Mouse (Mus musculus): ENCODE measurements around the gene Vmp1. TPM values are rescaled to one million over a fixed set of nuclear protein-coding genes. Genes with fewer than 3 reads are reported as not detected.

Vmp1 gene
- polyA plus RNA-seq, 1 experiment: 1.3 TPM

DNA sequence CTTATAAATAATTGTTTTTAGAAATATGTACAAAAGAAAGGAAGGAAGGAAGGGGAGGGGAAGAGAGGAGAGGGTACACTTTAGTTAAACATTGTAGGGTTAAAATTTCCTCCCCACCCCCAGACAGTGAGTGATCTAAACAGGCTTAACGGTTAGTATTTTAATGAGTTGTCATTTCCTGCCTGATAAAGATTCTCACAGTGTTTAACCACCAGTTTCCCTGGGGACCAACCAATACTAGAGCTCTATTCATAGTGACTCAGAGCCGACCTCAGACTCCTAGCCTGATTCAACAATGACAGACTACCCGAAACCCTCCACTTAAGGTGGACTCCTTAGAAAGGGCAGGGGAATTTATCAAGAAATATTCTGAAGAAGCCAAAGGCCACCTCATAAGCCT is 90.6 kb downstream of the Vmp1 start:
- peaks cover 37% of the 10 kb centered on the region for H3K4me1 ChIP-seq (ENCODE audit: control insufficient read depth)
- H3K36me3 ChIP-seq (ENCODE audit: control insufficient read depth): peaks cover 66% of the 10 kb centered on the region
- no peaks in the 10 kb centered on the region for H3K27me3 ChIP-seq (ENCODE audit: control insufficient read depth)
- no peak overlapping the region for H3K4me3 ChIP-seq (replicated peaks)
- no peaks in the 10 kb centered on the region for H3K9me3 ChIP-seq (ENCODE audit: control insufficient read depth, low read length)
- no peak for TF ChIP-seq TAL1 (IDR thresholded peaks at IDR 0.05; ENCODE audit: low read length)
- no peak for TF ChIP-seq GATA1 (IDR thresholded peaks at IDR 0.05; ENCODE audit: low read length)

- TF ChIP-seq GATA1 (IDR thresholded peaks at IDR 0.05; ENCODE audit: low read length) (no peak), TAL1 (IDR thresholded peaks at IDR 0.05; ENCODE audit: low read length) (no peak)
- peaks cover 64% of the 10 kb centered on the region for H3K36me3 ChIP-seq (ENCODE audit: control insufficient read depth)
- H3K4me1 ChIP-seq (ENCODE audit: control insufficient read depth): peaks cover 46% of the 10 kb centered on the region
- no peak overlapping the region for H3K4me3 ChIP-seq (replicated peaks)
- H3K9me3 ChIP-seq (ENCODE audit: control insufficient read depth, low read length): no peaks in the 10 kb centered on the region
- no peaks in the 10 kb centered on the region for H3K27me3 ChIP-seq (ENCODE audit: control insufficient read depth)
These were observed 91.6 kb downstream of the Vmp1 start for GRCm38 (mm10) chr11:86591931-86592616.

- no peak for TF ChIP-seq TAL1 (IDR thresholded peaks at IDR 0.05; ENCODE audit: low read length)
- no peak for TF ChIP-seq GATA1 (IDR thresholded peaks at IDR 0.05; ENCODE audit: low read length)
- Histone ChIP-seq H3K4me3 (replicated peaks) (no peak overlapping the region), H3K27me3 (ENCODE audit: control insufficient read depth) (no peaks in the 10 kb centered on the region), H3K36me3 (ENCODE audit: control insufficient read depth) (peaks cover 59% of the 10 kb centered on the region), H3K9me3 (ENCODE audit: control insufficient read depth, low read length) (no peaks in the 10 kb centered on the region), H3K4me1 (ENCODE audit: control insufficient read depth) (peaks cover 53% of the 10 kb centered on the region)
These were observed 92.3 kb downstream of the Vmp1 start for GRCm38 (mm10) chr11:86591301-86591845.

DNA sequence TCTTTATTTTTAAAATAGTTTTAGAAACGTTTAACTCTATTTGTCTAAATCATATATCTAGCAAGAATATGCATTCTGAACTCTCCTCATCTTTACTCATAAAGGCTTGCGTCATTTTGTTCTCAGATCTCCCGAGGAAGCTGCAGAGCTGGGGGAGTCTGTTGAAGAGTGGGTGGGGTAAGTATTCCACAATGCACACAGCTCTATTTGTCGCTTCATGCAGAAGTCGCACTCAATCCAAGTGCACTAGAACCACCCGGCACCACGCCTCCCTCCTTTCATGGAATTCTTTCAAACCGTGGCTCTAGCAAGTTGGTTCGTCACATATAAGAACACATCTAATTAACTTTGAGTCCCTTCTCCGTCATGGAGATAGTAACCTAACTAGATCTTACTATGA is 93.1 kb downstream of the Vmp1 start:
- no peaks in the 10 kb centered on the region for H3K27me3 ChIP-seq (ENCODE audit: control insufficient read depth)
- TF ChIP-seq TAL1 (IDR thresholded peaks at IDR 0.05; ENCODE audit: low read length) (no peak), GATA1 (IDR thresholded peaks at IDR 0.05; ENCODE audit: low read length) (no peak)
- no peaks in the 10 kb centered on the region for H3K9me3 ChIP-seq (ENCODE audit: control insufficient read depth, low read length)
- H3K36me3 ChIP-seq (ENCODE audit: control insufficient read depth): peaks cover 57% of the 10 kb centered on the region
- H3K4me1 ChIP-seq (ENCODE audit: control insufficient read depth): peaks cover 59% of the 10 kb centered on the region
- no peak overlapping the region for H3K4me3 ChIP-seq (replicated peaks)

DNA sequence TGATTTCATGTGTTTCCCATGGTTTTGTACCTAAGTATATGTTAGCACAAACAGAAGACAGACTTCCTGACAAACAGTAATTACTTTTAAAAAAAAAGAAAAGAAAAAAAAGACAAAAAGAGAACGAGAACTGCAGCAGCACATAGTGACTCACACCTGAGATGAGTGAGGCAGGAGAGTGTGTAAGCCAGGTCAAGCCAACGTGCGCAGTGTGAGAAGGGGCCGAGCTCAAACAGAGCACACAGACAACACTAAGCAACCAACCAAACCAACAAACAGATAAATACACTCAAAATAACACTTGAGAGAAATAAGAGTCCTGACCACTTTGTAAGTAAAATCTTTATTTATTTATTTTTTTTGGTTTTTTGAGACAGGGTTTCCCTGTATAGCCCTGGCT is 93.6 kb downstream of the Vmp1 start:
- Histone ChIP-seq H3K36me3 (ENCODE audit: control insufficient read depth) (peaks cover 58% of the 10 kb centered on the region), H3K4me1 (ENCODE audit: control insufficient read depth) (peaks cover 63% of the 10 kb centered on the region)
- no peak for TF ChIP-seq GATA1 (IDR thresholded peaks at IDR 0.05; ENCODE audit: low read length)
- no peak for TF ChIP-seq TAL1 (IDR thresholded peaks at IDR 0.05; ENCODE audit: low read length)

GRCm38 (mm10) chr11:86588583-86589298 is 94.9 kb downstream of the Vmp1 start:
- H3K9me3 ChIP-seq (ENCODE audit: control insufficient read depth, low read length): no peaks in the 10 kb centered on the region
- H3K36me3 ChIP-seq (ENCODE audit: control insufficient read depth): peaks cover 61% of the 10 kb centered on the region
- TF ChIP-seq GATA1 (IDR thresholded peaks at IDR 0.05; ENCODE audit: low read length): no peak
- TF ChIP-seq TAL1 (IDR thresholded peaks at IDR 0.05; ENCODE audit: low read length): no peak
- H3K27me3 ChIP-seq (ENCODE audit: control insufficient read depth): no peaks in the 10 kb centered on the region
- peaks cover 63% of the 10 kb centered on the region for H3K4me1 ChIP-seq (ENCODE audit: control insufficient read depth)
- H3K4me3 ChIP-seq (replicated peaks): no peak overlapping the region

More for the DNA sequence above, 93.6 kb downstream of the Vmp1 start:
- Histone ChIP-seq H3K27me3 (ENCODE audit: control insufficient read depth) (no peaks in the 10 kb centered on the region), H3K4me3 (replicated peaks) (no peak overlapping the region), H3K9me3 (ENCODE audit: control insufficient read depth, low read length) (no peaks in the 10 kb centered on the region)

DNA sequence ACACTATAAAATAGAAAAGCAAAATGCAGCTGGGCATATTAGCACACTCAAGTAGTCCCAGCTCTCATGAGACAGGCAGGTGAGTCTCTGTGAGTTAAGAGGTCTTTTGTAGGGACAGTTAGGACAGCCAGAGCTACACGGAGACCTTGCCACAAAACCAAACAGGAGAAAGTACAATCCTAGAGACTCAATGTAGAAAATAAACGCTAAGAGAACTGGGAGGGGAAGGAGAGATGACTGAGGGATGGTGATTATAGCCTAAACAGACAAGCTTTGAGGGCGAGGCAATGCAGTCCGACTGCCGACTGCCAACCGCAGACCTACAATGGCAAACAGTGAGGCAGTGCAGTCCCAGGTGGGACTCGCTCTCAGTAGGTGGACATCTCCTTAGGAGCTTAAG is 95.8 kb downstream of the Vmp1 start:
- Histone ChIP-seq H3K4me1 (ENCODE audit: control insufficient read depth) (peaks cover 62% of the 10 kb centered on the region), H3K27me3 (ENCODE audit: control insufficient read depth) (no peaks in the 10 kb centered on the region), H3K4me3 (replicated peaks) (peak overlapping the region; percentile 56), H3K9me3 (ENCODE audit: control insufficient read depth, low read length) (no peaks in the 10 kb centered on the region), H3K36me3 (ENCODE audit: control insufficient read depth) (peaks cover 62% of the 10 kb centered on the region)
- no peak for TF ChIP-seq GATA1 (IDR thresholded peaks at IDR 0.05; ENCODE audit: low read length)
- TF ChIP-seq TAL1 (IDR thresholded peaks at IDR 0.05; ENCODE audit: low read length): no peak

DNA sequence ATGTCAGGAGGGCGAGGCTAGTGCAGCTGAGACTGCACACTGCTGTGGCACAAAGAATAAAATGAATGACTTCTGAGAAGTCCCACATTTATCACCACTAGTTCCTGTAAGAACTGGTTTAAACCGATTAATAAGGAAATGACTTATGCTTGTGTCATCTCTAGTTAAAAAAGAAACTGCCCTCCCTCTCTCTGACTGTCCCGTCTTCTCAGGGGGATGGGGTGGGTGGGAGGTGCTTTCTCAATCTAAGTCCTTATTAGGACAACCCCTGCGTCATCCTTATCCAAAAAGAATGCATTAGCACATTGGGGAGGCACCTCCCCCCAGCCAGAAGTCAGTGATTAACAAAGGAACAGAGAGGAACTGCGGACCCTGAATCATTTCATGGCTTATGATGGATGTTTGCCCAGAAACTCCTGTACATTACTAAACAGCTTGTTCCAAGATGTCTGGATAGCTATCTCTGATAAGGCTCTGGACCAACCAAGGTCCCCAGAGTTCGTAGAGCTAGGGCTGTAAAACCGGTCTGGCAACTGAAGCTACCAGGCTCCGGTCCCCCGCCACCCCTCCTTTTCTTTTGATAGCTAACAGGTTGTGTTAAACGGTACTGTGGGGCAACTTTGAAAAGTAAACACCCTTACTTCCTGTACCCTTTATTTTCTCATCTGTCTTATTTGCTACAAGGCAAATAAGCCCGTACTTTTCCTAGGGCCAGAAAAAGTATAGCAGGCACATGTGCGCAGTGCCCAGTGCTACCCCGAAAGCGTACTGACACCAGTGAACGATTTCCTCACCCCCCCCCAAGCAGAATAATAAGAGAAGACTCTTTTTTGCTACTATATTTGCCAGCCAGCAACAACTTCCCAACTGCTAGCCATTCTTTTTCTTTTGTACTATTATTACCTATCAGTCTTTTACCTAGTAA is 96.5 kb downstream of the Vmp1 start:
- peaks cover 61% of the 10 kb centered on the region for H3K4me1 ChIP-seq (ENCODE audit: control insufficient read depth)
- H3K36me3 ChIP-seq (ENCODE audit: control insufficient read depth): peaks cover 63% of the 10 kb centered on the region
- H3K9me3 ChIP-seq (ENCODE audit: control insufficient read depth, low read length): no peaks in the 10 kb centered on the region
- H3K27me3 ChIP-seq (ENCODE audit: control insufficient read depth): no peaks in the 10 kb centered on the region
- peak overlapping the region; percentile 56 for H3K4me3 ChIP-seq (replicated peaks)
- TF ChIP-seq TAL1 (IDR thresholded peaks at IDR 0.05; ENCODE audit: low read length) (no peak; the same call in 2 of the 3 replicates), GATA1 (IDR thresholded peaks at IDR 0.05; ENCODE audit: low read length) (no peak)

Data from erythroblast, embryonic 14.5 days (primary cell).